Mouse (Mus musculus) kidney, postnatal 0 days (tissue): Measurements from ENCODE around the gene Fpgt. TPM values are rescaled to one million over a fixed set of nuclear protein-coding genes. Genes with fewer than 3 reads are reported as not detected.
A peak's percentile ranks its signal among the peaks of the same experiment; 100 is the strongest.

Source experiments
- ATAC-seq: fragments of 200-750 bp; cut with Nextera tagmentation; replicated peaks from 2 replicates; pipeline ENCODE4 v1.8.0; 2017; ENCODE audit warnings: low read depth, moderate number of reproducible peaks, moderate TSS enrichment, moderate library complexity; ENCODE audit not compliant: low FRiP score
- DNase-seq: peaks from one replicate; pipeline ENCODE4 v3.0.0-alpha.2; 2016; ENCODE audit warnings: low spot score
- H3K27ac ChIP-seq: fragments of 300-500 bp; sonication (generic); 2 replicates; pipeline ENCODE4 v1.5.1; 2014; ENCODE audit warnings: mild to moderate bottlenecking
- H3K27me3 ChIP-seq: fragments of 300-500 bp; sonication (generic); 2 replicates; pipeline ENCODE4 v1.6.1; 2014; ENCODE audit warnings: low read length, mixed read lengths; ENCODE audit not compliant: insufficient read depth
- H3K36me3 ChIP-seq: fragments of 300-500 bp; sonication (generic); 2 replicates; pipeline ENCODE4 v1.6.1; 2014; ENCODE audit warnings: low read length, mixed read lengths; ENCODE audit not compliant: insufficient read depth
- H3K4me1 ChIP-seq: fragments of 300-500 bp; sonication (generic); replicated peaks from 2 replicates; pipeline ENCODE4 v1.6.1; 2014; ENCODE audit warnings: antibody characterized with exemption, low read length, mixed read lengths; ENCODE audit not compliant: insufficient read depth
- H3K4me2 ChIP-seq: fragments of 300-500 bp; sonication (generic); 2 replicates; pipeline ENCODE4 v1.6.1; 2014; ENCODE audit warnings: mild to moderate bottlenecking, low read length, moderate library complexity, mixed read lengths
- H3K4me3 ChIP-seq: fragments of 300-500 bp; sonication (generic); replicated peaks from 2 replicates; pipeline ENCODE4 v1.5.1; 2014; ENCODE audit warnings: low read depth, low read length
- H3K9ac ChIP-seq: fragments of 300-500 bp; sonication (generic); 2 replicates; pipeline ENCODE4 v1.6.1; 2014; ENCODE audit warnings: low read depth, low read length
- H3K9me3 ChIP-seq: fragments of 300-500 bp; sonication (generic); replicated peaks from 2 replicates; pipeline ENCODE4 v1.6.1; 2016; ENCODE audit warnings: low read length, inconsistent platforms, mixed read lengths
- CTCF ChIP-seq: IDR thresholded peaks from 2 replicates; pipeline ENCODE4 v1.5.1; 2016; ENCODE audit warnings: antibody characterized with exemption, low read depth, mild to moderate bottlenecking, moderate library complexity
- WGBS: fragments of 180-500 bp; shearing (Covaris S2); extraction: QIAGEN DNeasy Blood & Tissue Kit; methylation state at CpG from one replicate; pipeline ENCODE4 v1.1.7; 2014; 5-methylcytosine and 5-hydroxymethylcytosine counted together
- polyA plus RNA-seq: library from polyadenylated mRNA; unstranded; fragments of >200 nt; fragmentation: Nextera tagmentation; extraction: Ambion mirVana; gene quantifications from 2 replicates; pipeline ENCODE4 v1.2.1, GENCODE M21; 2015

The Fpgt gene
- polyA plus RNA-seq, 1 experiment from 2014 or later: 12.5 TPM

GRCm38 (mm10) chr3:155039012-155039836 is 54.0 kb downstream of the Fpgt start:
- Histone ChIP-seq H3K4me1 (no peaks in the 10 kb centered on the region), H3K27ac (no peak overlapping the region), H3K4me3 (no peak overlapping the region), H3K9ac (no peak overlapping the region), H3K4me2 (no peak overlapping the region), H3K9me3 (no peaks in the 10 kb centered on the region), H3K36me3 (no peaks in the 10 kb centered on the region), H3K27me3 (no peaks in the 10 kb centered on the region)
- ATAC-seq (no peak), DNase-seq (no peak)
- peak; percentile 15; the same call in 1 of the 2 replicates for TF ChIP-seq CTCF
- WGBS: 29% methylated on average over 1 of the region's 1 CpGs

Other genes with a start within 250 kb of the Fpgt start
- gene Tnni3k, start 38.0 kb downstream of the Fpgt start, polyA plus RNA-seq: not detected in 2 replicates
- gene Lrriq3, start within 50 bp of the Fpgt start, polyA plus RNA-seq: 1.9 and 2.3 TPM in 2 replicates